Mouse (Mus musculus) kidney, adult 2 months (tissue): ENCODE data around the gene Sox21. TPM values are rescaled to one million over a fixed set of nuclear protein-coding genes. Genes with fewer than 3 reads are reported as not detected.
A peak's percentile ranks its signal among the peaks of the same experiment; 100 is the strongest.

Experiments used
- DNase-seq: peaks from one replicate; pipeline ENCODE4 v3.0.0; 2021
- H3K27ac ChIP-seq: fragments of 200-500 bp; 2 replicates; pipeline ENCODE4 v1.5.1; 2012; ENCODE audit warnings: low read depth, low read length, control low read depth, inconsistent platforms; ENCODE audit not compliant: insufficient read depth
- H3K27me3 ChIP-seq: fragments of 200-500 bp; replicated peaks from 2 replicates; pipeline ENCODE4 v1.6.1; 2012; ENCODE audit warnings: mild to moderate bottlenecking, moderate library complexity, low read length, inconsistent platforms; ENCODE audit not compliant: control insufficient read depth, insufficient read depth
- H3K36me3 ChIP-seq: fragments of 200-500 bp; 2 replicates; pipeline ENCODE4 v1.6.1; 2012; ENCODE audit warnings: mild to moderate bottlenecking, moderate library complexity, low read length, inconsistent platforms; ENCODE audit not compliant: control insufficient read depth, insufficient read depth
- H3K4me1 ChIP-seq: fragments of 200-500 bp; 2 replicates; pipeline ENCODE4 v1.6.1; 2011; ENCODE audit warnings: low read length; ENCODE audit not compliant: control insufficient read depth, insufficient read depth
- H3K4me3 ChIP-seq: fragments of 200-500 bp; 2 replicates; pipeline ENCODE4 v1.5.1; 2011; ENCODE audit warnings: mild to moderate bottlenecking, low read depth, low read length, control low read depth; ENCODE audit not compliant: insufficient read depth
- CTCF ChIP-seq: fragments of 200-500 bp; conservative IDR thresholded peaks from 2 replicates; pipeline ENCODE4 v1.5.1; 2011; ENCODE audit warnings: low read depth, mild to moderate bottlenecking, control low read depth, low read length, moderate library complexity, mixed read lengths; ENCODE audit not compliant: insufficient read depth, insufficient read length
- POLR2A ChIP-seq: fragments of 200-500 bp; IDR thresholded peaks from one replicate; pipeline ENCODE4 v1.6.1; 2011; ENCODE audit warnings: low read depth, low read length, control low read depth
- WGBS: fragments of 180-500 bp; shearing (Covaris S2); methylation state at CpG from one replicate; pipeline ENCODE4 v1.1.7; 2018; 5-methylcytosine and 5-hydroxymethylcytosine counted together
- polyA plus RNA-seq: library from polyadenylated mRNA; depleted of rRNA; stranded (reverse); fragments of >200 nt; gene quantifications from 2 replicates; pipeline ENCODE4 v1.2.3, GENCODE M21; 2012

Gene Sox21
- polyA plus RNA-seq, 1 experiment: not detected

DNA sequence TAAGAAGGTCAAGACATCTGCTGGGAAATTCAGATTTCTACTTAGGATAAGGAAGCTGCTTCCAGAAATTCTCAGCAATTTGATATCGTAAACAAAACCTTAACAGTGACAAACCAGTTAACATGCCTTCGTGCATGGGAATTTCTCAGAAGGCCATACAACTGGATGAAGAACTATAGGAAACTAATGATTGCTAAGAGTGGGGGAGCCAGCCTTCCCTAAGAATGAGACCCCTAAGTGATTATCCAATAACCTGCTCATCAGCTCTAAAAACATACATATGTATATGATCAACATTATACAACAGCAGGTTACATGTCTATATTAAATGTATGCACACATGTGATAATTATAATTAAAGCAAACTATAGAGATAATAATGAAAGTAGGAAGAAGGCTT lies 29.8 kb upstream of the Sox21 start, which contains the start of gene Gm9376:
Gm9376 (plus strand) TSS at position 301 of the 400 bp plus-strand sequence.
- no peak within 1 kb of the TSS for H3K27ac ChIP-seq
- no peak within 1 kb of the TSS for H3K4me3 ChIP-seq
- H3K27me3 ChIP-seq: no peaks in the 10 kb centered on the region
- 90% methylated on average over 2 of the region's 2 CpGs for WGBS
- TF ChIP-seq POLR2A: no peak
- no peak for TF ChIP-seq CTCF
- no peaks in the 10 kb centered on the region for H3K36me3 ChIP-seq
- no peaks in the 10 kb centered on the region for H3K4me1 ChIP-seq
- DNase-seq: no peak

DNA sequence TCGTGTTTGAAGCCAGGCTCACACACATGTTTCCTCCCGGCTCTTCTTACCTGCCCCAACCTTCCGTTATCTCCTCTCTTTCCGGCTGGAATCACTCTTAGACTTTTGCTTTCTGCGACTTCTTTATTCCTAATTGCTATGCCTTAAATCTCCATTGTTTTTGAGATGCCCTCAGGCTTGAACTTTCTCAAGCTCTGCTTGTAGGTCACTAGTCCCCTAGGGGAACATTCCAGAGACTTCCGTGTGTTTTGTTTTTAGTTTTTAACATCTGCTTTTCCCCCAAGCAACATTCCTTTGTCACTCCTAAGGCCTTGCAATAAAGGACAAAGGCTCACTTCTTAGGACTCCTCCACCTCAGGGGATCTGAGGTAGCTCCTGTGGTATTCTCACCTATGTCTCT lies 16.6 kb upstream of the Sox21 start:
- Histone ChIP-seq H3K4me1 (no peaks in the 10 kb centered on the region), H3K4me3 (no peak overlapping the region), H3K27ac (no peak overlapping the region), H3K27me3 (no peaks in the 10 kb centered on the region), H3K36me3 (no peaks in the 10 kb centered on the region)
- no peak for TF ChIP-seq CTCF
- no peak for TF ChIP-seq POLR2A
- DNase-seq: no peak
- 85% methylated on average over 6 of the region's 6 CpGs for WGBS

DNA sequence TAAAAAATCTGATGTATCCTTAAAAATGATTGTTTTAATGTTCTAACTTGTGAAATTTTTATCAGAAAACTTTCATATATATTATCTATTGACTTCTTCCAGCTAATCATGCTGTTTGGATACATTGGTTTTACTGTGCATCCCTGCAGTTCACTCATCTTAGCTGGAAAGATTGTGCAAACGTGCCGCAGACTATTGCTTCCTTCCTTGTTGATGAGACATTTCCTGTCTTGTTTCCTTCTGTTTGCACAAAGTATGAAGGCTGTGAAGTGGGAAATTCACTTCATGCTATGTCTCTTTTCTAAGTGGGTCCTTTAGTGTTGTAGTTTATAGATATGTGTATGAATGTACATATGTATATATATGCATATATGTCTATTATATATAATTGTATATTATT lies 4.6 kb upstream of the Sox21 start:
- Histone ChIP-seq H3K27me3 (peaks cover 3% of the 10 kb centered on the region; the same call in 1 of the 2 replicates), H3K36me3 (no peaks in the 10 kb centered on the region), H3K4me3 (no peak overlapping the region), H3K4me1 (no peaks in the 10 kb centered on the region), H3K27ac (no peak overlapping the region)
- DNase-seq: no peak
- no peak for TF ChIP-seq POLR2A
- no peak for TF ChIP-seq CTCF
- 66% methylated on average over 2 of the region's 2 CpGs for WGBS

- Histone ChIP-seq H3K27ac (no peak overlapping the region), H3K4me3 (no peak overlapping the region), H3K4me1 (no peaks in the 10 kb centered on the region), H3K27me3 (peaks cover 21% of the 10 kb centered on the region), H3K36me3 (no peaks in the 10 kb centered on the region)
- DNase-seq: no peak
- TF ChIP-seq CTCF (no peak), POLR2A (no peak)
- 6% methylated on average over 8 of the region's 8 CpGs for WGBS
These were observed 2.5 kb upstream of the Sox21 start for GRCm38 (mm10) chr14:118239351-118239750.

DNA sequence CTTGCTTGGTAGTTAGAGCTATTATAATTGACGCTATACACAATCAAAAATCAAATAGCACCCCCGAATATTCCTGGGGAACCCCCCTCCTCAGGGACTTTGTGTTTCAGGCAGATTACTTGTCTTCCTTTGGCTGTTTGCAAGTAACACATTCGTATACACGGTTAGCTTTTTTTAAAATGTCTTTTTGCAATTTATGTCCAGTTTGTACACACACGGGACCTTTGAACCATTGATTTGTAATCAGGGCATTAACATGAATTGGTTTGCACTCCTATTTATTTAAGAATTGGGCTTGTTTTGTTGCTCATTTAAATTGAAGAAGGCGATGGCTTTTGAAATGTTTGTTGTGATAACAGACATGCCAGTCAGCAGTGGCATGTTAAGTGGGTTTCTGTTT lies 956 bp upstream of the Sox21 start:
- no peaks in the 10 kb centered on the region for H3K36me3 ChIP-seq
- peak; percentile 6 for DNase-seq
- 15% methylated on average over 6 of the region's 6 CpGs for WGBS
- no peak for TF ChIP-seq CTCF
- no peak for TF ChIP-seq POLR2A
- no peaks in the 10 kb centered on the region for H3K4me1 ChIP-seq
- H3K27me3 ChIP-seq: peaks cover 25% of the 10 kb centered on the region
- H3K27ac ChIP-seq: no peak overlapping the region
- no peak overlapping the region for H3K4me3 ChIP-seq

- 1% methylated on average over 73 of the region's 73 CpGs for WGBS
- Histone ChIP-seq H3K4me3 (peak overlapping the region; percentile 4), H3K27ac (no peak overlapping the region), H3K36me3 (no peaks in the 10 kb centered on the region), H3K4me1 (no peaks in the 10 kb centered on the region), H3K27me3 (peaks cover 28% of the 10 kb centered on the region)
- peak; percentile 27 for DNase-seq
- TF ChIP-seq CTCF (no peak), POLR2A (no peak)
These were observed 601 bp downstream of the Sox21 start for GRCm38 (mm10) chr14:118235973-118236885.

GRCm38 (mm10) chr14:118235361-118235972 lies 1.4 kb downstream of the Sox21 start:
- H3K27ac ChIP-seq: no peak overlapping the region
- no peaks in the 10 kb centered on the region for H3K36me3 ChIP-seq
- TF ChIP-seq CTCF (no peak), POLR2A (no peak)
- peak; percentile 10 for DNase-seq
- H3K4me3 ChIP-seq: peak overlapping the region; percentile 26; the same call in 1 of the 2 replicates
- peaks cover 31% of the 10 kb centered on the region for H3K27me3 ChIP-seq
- H3K4me1 ChIP-seq: no peaks in the 10 kb centered on the region
- 1% methylated on average over 62 of the region's 62 CpGs for WGBS
